Mouse (Mus musculus): ENCODE results near the gene Rapgef4.

Rapgef4 gene

GRCm38 (mm10) chr2:72222736-72223455, 241.9 kb downstream of the Rapgef4 start:
- DNase-seq (ENCODE audit: extremely low read depth, insufficient read length, low spot score), result no peak

- no peak for DNase-seq (ENCODE audit: extremely low read depth, insufficient read length, low spot score)
Observed at GRCm38 (mm10) chr2:72223479-72223878, 242.4 kb downstream of the Rapgef4 start.

GRCm38 (mm10) chr2:72226006-72226405, 245.0 kb downstream of the Rapgef4 start:
- DNase-seq (ENCODE audit: extremely low read depth, insufficient read length, low spot score), result no peak

GRCm38 (mm10) chr2:72227416-72227815, 246.4 kb downstream of the Rapgef4 start:
- no peak for DNase-seq (ENCODE audit: extremely low read depth, insufficient read length, low spot score)

GRCm38 (mm10) chr2:72228881-72229280, 247.8 kb downstream of the Rapgef4 start:
- DNase-seq (ENCODE audit: extremely low read depth, insufficient read length, low spot score), result no peak

GRCm38 (mm10) chr2:72230545-72230944, 249.5 kb downstream of the Rapgef4 start:
- DNase-seq (ENCODE audit: extremely low read depth, insufficient read length, low spot score), result no peak

GRCm38 (mm10) chr2:72234085-72234484, 253.0 kb downstream of the Rapgef4 start:
- DNase-seq (ENCODE audit: extremely low read depth, insufficient read length, low spot score), result no peak

- peak; percentile 11 for DNase-seq (ENCODE audit: extremely low read depth, insufficient read length, low spot score)
Observed at GRCm38 (mm10) chr2:72234943-72235342, 253.9 kb downstream of the Rapgef4 start.

GRCm38 (mm10) chr2:72235361-72235901, 254.4 kb downstream of the Rapgef4 start:
- no peak for DNase-seq (ENCODE audit: extremely low read depth, insufficient read length, low spot score)

GRCm38 (mm10) chr2:72238421-72238820, 257.4 kb downstream of the Rapgef4 start:
- DNase-seq (ENCODE audit: extremely low read depth, insufficient read length, low spot score), result no peak

GRCm38 (mm10) chr2:72238925-72239324, 257.9 kb downstream of the Rapgef4 start:
- no peak for DNase-seq (ENCODE audit: extremely low read depth, insufficient read length, low spot score)

- no peak for DNase-seq (ENCODE audit: extremely low read depth, insufficient read length, low spot score)
Observed at GRCm38 (mm10) chr2:72239456-72239855, 258.4 kb downstream of the Rapgef4 start.

- no peak for DNase-seq (ENCODE audit: extremely low read depth, insufficient read length, low spot score)
Observed at GRCm38 (mm10) chr2:72239993-72240392, 259.0 kb downstream of the Rapgef4 start.

- DNase-seq (ENCODE audit: extremely low read depth, insufficient read length, low spot score), result no peak
Observed at GRCm38 (mm10) chr2:72240691-72241090, 259.7 kb downstream of the Rapgef4 start.

- DNase-seq (ENCODE audit: extremely low read depth, insufficient read length, low spot score), result no peak
Observed at GRCm38 (mm10) chr2:72241714-72242472, 260.9 kb downstream of the Rapgef4 start.

GRCm38 (mm10) chr2:72242910-72243675, 262.1 kb downstream of the Rapgef4 start:
- no peak for DNase-seq (ENCODE audit: extremely low read depth, insufficient read length, low spot score)

GRCm38 (mm10) chr2:72245631-72246030, 264.6 kb downstream of the Rapgef4 start:
- DNase-seq (ENCODE audit: extremely low read depth, insufficient read length, low spot score), result no peak

GRCm38 (mm10) chr2:72246376-72246775, 265.3 kb downstream of the Rapgef4 start:
- no peak for DNase-seq (ENCODE audit: extremely low read depth, insufficient read length, low spot score)

- no peak for DNase-seq (ENCODE audit: extremely low read depth, insufficient read length, low spot score)
Observed at GRCm38 (mm10) chr2:72247819-72248218, 266.8 kb downstream of the Rapgef4 start.

GRCm38 (mm10) chr2:72252510-72253505, 271.8 kb downstream of the Rapgef4 start:
- DNase-seq (ENCODE audit: extremely low read depth, insufficient read length, low spot score), result no peak
